Mouse (Mus musculus) myocyte (in vitro differentiated cells): Measurements from ENCODE around the gene Urah.

ENCODE experiments used
- CEBPB ChIP-seq: IDR thresholded peaks from 2 replicates; pipeline ENCODE4 v1.6.1; 2011; ENCODE audit warnings: mild to moderate bottlenecking, moderate library complexity; ENCODE audit not compliant: poor library complexity, insufficient read depth, severe bottlenecking
- E2F4 ChIP-seq: IDR thresholded peaks from one replicate; pipeline ENCODE4 v1.6.1; 2011; ENCODE audit warnings: mild to moderate bottlenecking, control low read depth, moderate library complexity; ENCODE audit not compliant: insufficient read depth
- MAX ChIP-seq: IDR thresholded peaks from one replicate; pipeline ENCODE4 v1.6.1; 2011; ENCODE audit warnings: low read depth, mild to moderate bottlenecking, control low read depth
- MYOD1 ChIP-seq, 3 experiments: IDR thresholded peaks; one replicate each; pipeline ENCODE4 v1.6.1; 2011; ENCODE audit warnings: control low read depth in 2 of 3, low read depth in 2 of 3, mild to moderate bottlenecking in 2 of 3, moderate library complexity in 1 of 3; ENCODE audit not compliant: insufficient read length in 2 of 3, control insufficient read depth in 1 of 3
- MYOG ChIP-seq, 3 experiments: IDR thresholded peaks; one replicate each; pipeline ENCODE4 v1.6.1; 2011; ENCODE audit warnings: control low read depth in 2 of 3, low read depth in 2 of 3, mild to moderate bottlenecking in 2 of 3; ENCODE audit not compliant: insufficient read length in 2 of 3, control insufficient read depth in 1 of 3, insufficient read depth in 1 of 3
- POLR2A ChIP-seq: IDR thresholded peaks from one replicate; pipeline ENCODE4 v1.6.1; 2011; ENCODE audit warnings: low read depth, mild to moderate bottlenecking, control low read depth, moderate library complexity; ENCODE audit not compliant: insufficient read length
- POLR2AphosphoS2 ChIP-seq: IDR thresholded peaks from one replicate; pipeline ENCODE4 v1.6.1; 2011; ENCODE audit warnings: low read depth, control low read depth; ENCODE audit not compliant: insufficient read length
- REST ChIP-seq: IDR thresholded peaks from one replicate; pipeline ENCODE4 v1.6.1; 2011; ENCODE audit warnings: mild to moderate bottlenecking, control low read depth, moderate library complexity; ENCODE audit not compliant: insufficient read depth, insufficient read length
- TCF12 ChIP-seq: IDR thresholded peaks from one replicate; pipeline ENCODE4 v1.6.1; 2011; ENCODE audit warnings: mild to moderate bottlenecking, control low read depth; ENCODE audit not compliant: poor library complexity, insufficient read depth, severe bottlenecking
- TCF3 ChIP-seq: IDR thresholded peaks from one replicate; pipeline ENCODE4 v1.6.1; 2011; ENCODE audit warnings: low read depth, control low read depth; ENCODE audit not compliant: insufficient read length
- USF1 ChIP-seq: IDR thresholded peaks from one replicate; pipeline ENCODE4 v1.6.1; 2011; ENCODE audit warnings: low read depth, mild to moderate bottlenecking, control low read depth, moderate library complexity

GRCm38 (mm10) chr7:140855181-140855580 is 20.4 kb downstream of the Urah start:
- no peak for TF ChIP-seq POLR2A
- no peak for TF ChIP-seq USF1
- no peak for TF ChIP-seq POLR2AphosphoS2
- no peak for TF ChIP-seq TCF12
- no peak for TF ChIP-seq TCF3
- TF ChIP-seq MYOG (IDR thresholded peaks at IDR 0.05; ENCODE audit: control insufficient read depth in 1 of 3, insufficient read depth in 1 of 3, insufficient read length in 2 of 3, low read depth in 2 of 3): no peak
- no peak for TF ChIP-seq MAX
- TF ChIP-seq MYOD1 (IDR thresholded peaks at IDR 0.05; ENCODE audit: control insufficient read depth in 1 of 3, insufficient read length in 2 of 3, low read depth in 2 of 3): no peak
- no peak for TF ChIP-seq REST
- TF ChIP-seq E2F4: no peak
- no peak for TF ChIP-seq CEBPB
